8 mouse cellular contexts compared by ENCODE assay signal in genomic region chr19:60873501-60873900, GRCm38 (mm10). TPM values are rescaled to one million over a fixed set of nuclear protein-coding genes. Genes with fewer than 3 reads are reported as not detected.
DNase-seq lines count a peak whose midpoint lies in the region; ATAC-seq and TF ChIP-seq lines count a peak whose summit lies in the region.

No protein-coding gene starts in this region.

- H3K9ac ChIP-seq in midbrain, postnatal 0 days (replicated peaks; ENCODE audit: low read length, poor library complexity, severe bottlenecking): no peak overlapping the region

- no peak for ATAC-seq in midbrain, postnatal 0 days (ENCODE audit: low FRiP score)
- no peak for ATAC-seq in inflammation-experienced regulatory T-cells, adult 6 months

- peaks cover 28% of the 10 kb centered on the region for H3K36me3 ChIP-seq in limb, embryonic 10.5 days
- H3K36me3 ChIP-seq in midbrain, postnatal 0 days (ENCODE audit: insufficient read depth, low read length): peaks cover 4% of the 10 kb centered on the region; the same call in 1 of the 2 replicates

- DNase-seq in spleen, adult 12 weeks (ENCODE audit: low spot score): peak; percentile 17
- no peak for DNase-seq in spleen, postnatal 36 days (ENCODE audit: low spot score in 2 of 2)
- DNase-seq in heart, postnatal 4 days: peak; percentile 20
- DNase-seq in limb, embryonic 10.5 days (ENCODE audit: low spot score): peak; percentile 31
- DNase-seq in midbrain, postnatal 0 days (ENCODE audit: low spot score): no peak
- DNase-seq in layer of hippocampus, adult 9-10 months (ENCODE audit: low spot score): no peak

- H3K4me3 ChIP-seq in brown adipose tissue, adult 24 weeks (ENCODE audit: insufficient read depth, low read depth, low read length): peak overlapping the region; percentile 64
- peak overlapping the region; percentile 68 for H3K4me3 ChIP-seq in limb, embryonic 10.5 days
- H3K4me3 ChIP-seq in midbrain, postnatal 0 days (ENCODE audit: low read depth, low read length): peak overlapping the region; percentile 48; the same call in 1 of the 2 replicates

- H3K4me2 ChIP-seq in midbrain, postnatal 0 days (ENCODE audit: low read depth, low read length, poor library complexity, severe bottlenecking): peak overlapping the region; percentile 65; the same call in 1 of the 2 replicates

- H3K4me1 ChIP-seq in brown adipose tissue, adult 24 weeks (ENCODE audit: control insufficient read depth, insufficient read depth, insufficient read length, low read length): peaks cover 5% of the 10 kb centered on the region; the same call in 1 of the 2 replicates
- peaks cover 12% of the 10 kb centered on the region for H3K4me1 ChIP-seq in limb, embryonic 10.5 days
- H3K4me1 ChIP-seq in midbrain, postnatal 0 days (ENCODE audit: insufficient read depth, low read length): no peaks in the 10 kb centered on the region

- 31% methylated on average over 4 of the region's 4 CpGs for WGBS in limb, embryonic 10.5 days
- 40% methylated on average over 4 of the region's 4 CpGs for WGBS in midbrain, postnatal 0 days

- no peak for TF ChIP-seq CTCF in midbrain, postnatal 0 days (IDR thresholded peaks at IDR 0.05)

- no peaks in the 10 kb centered on the region for H3K9me3 ChIP-seq in limb, embryonic 10.5 days (replicated peaks)
- H3K9me3 ChIP-seq in midbrain, postnatal 0 days (ENCODE audit: low read length): no peaks in the 10 kb centered on the region

- peak overlapping the region; percentile 74 for H3K27ac ChIP-seq in brown adipose tissue, adult 24 weeks (replicated peaks; ENCODE audit: low read depth, low read length)
- peak overlapping the region; percentile 80; the same call in 1 of the 2 replicates for H3K27ac ChIP-seq in limb, embryonic 10.5 days
- no peak overlapping the region for H3K27ac ChIP-seq in midbrain, postnatal 0 days (ENCODE audit: low read depth, low read length)

- no peaks in the 10 kb centered on the region for H3K27me3 ChIP-seq in limb, embryonic 10.5 days (ENCODE audit: low read depth, poor library complexity, severe bottlenecking)
- no peaks in the 10 kb centered on the region for H3K27me3 ChIP-seq in midbrain, postnatal 0 days (ENCODE audit: insufficient read depth, low read length)

RNA-seq across cellular contexts. Expression of gene Prdx3, which starts 0.9 kb away (rescaled TPM):
- 639 and 741 TPM in 2 replicates for polyA plus RNA-seq in brown adipose tissue, adult 24 weeks (2012; ENCODE audit: insufficient read depth, insufficient read length, missing spikeins)
- 100 to 1,000 TPM; 201 to 204 TPM for total RNA-seq in heart, postnatal 4 days (2021)
- 76.3 and 98.9 TPM in 2 replicates for polyA plus RNA-seq in limb, embryonic 10.5 days (2016; fragmentation: Nextera tagmentation; extraction: Ambion mirVana)
- total RNA-seq in midbrain, postnatal 0 days (2014; rRNA removed): 82.8 and 93.8 TPM in 2 replicates
- 110 and 117 TPM in 2 replicates for polyA plus RNA-seq in midbrain, postnatal 0 days (2015; fragmentation: Nextera tagmentation; extraction: Ambion mirVana)
- 100 to 1,000 TPM; 118 to 143 (median 121) TPM for polyA plus RNA-seq in inflammation-experienced regulatory T-cells, adult 6 months (2017; shearing (Covaris generic))

RNA-seq across cellular contexts. Expression of gene Sfxn4, which starts 12.2 kb away (rescaled TPM):
- polyA plus RNA-seq in brown adipose tissue, adult 24 weeks (2012; ENCODE audit: insufficient read depth, insufficient read length, missing spikeins): 8.1 and 12.0 TPM in 2 replicates
- 1 to 10 TPM; 4.2 to 5.5 TPM for total RNA-seq in heart, postnatal 4 days (2021)
- polyA plus RNA-seq in limb, embryonic 10.5 days (2016; fragmentation: Nextera tagmentation; extraction: Ambion mirVana): 8.3 and 12.8 TPM in 2 replicates
- total RNA-seq in midbrain, postnatal 0 days (2014; rRNA removed): 4.3 and 7.8 TPM in 2 replicates
- polyA plus RNA-seq in midbrain, postnatal 0 days (2015; fragmentation: Nextera tagmentation; extraction: Ambion mirVana): 9.0 and 10.3 TPM in 2 replicates
- 1 to 10 TPM; 3.8 to 9.3 (median 6.0) TPM for polyA plus RNA-seq in inflammation-experienced regulatory T-cells, adult 6 months (2017; shearing (Covaris generic))

RNA-seq across cellular contexts. Expression of gene Grk5, which starts 16.0 kb away (rescaled TPM):
- polyA plus RNA-seq in brown adipose tissue, adult 24 weeks (2012; ENCODE audit: insufficient read depth, insufficient read length, missing spikeins): 16.7 and 22.8 TPM in 2 replicates
- total RNA-seq in heart, postnatal 4 days (2021): 10 to 100 TPM; 24.8 to 25.8 TPM
- 1.4 and 1.6 TPM in 2 replicates for polyA plus RNA-seq in limb, embryonic 10.5 days (2016; fragmentation: Nextera tagmentation; extraction: Ambion mirVana)
- 10.6 and 11.2 TPM in 2 replicates for total RNA-seq in midbrain, postnatal 0 days (2014; rRNA removed)
- 1.2 and 2.1 TPM in 2 replicates for polyA plus RNA-seq in midbrain, postnatal 0 days (2015; fragmentation: Nextera tagmentation; extraction: Ambion mirVana)
- polyA plus RNA-seq in inflammation-experienced regulatory T-cells, adult 6 months (2017; shearing (Covaris generic)): 1 to 10 TPM; 2.3 to 4.8 (median 2.4) TPM

Comparison
In these comparisons a context has a peak if more than half of its experiments do, and no peak if none do; other contexts are left out.
1. DNase-seq: peak in spleen, adult 12 weeks (single experiment), heart, postnatal 4 days (single experiment) and limb, embryonic 10.5 days (single experiment); none in spleen, postnatal 36 days (0 of 2), midbrain, postnatal 0 days (single experiment) and layer of hippocampus, adult 9-10 months (single experiment).
2. Peak in every context shown above with its lines, with median percentiles within 50 percentile points of each other: H3K4me3 ChIP-seq.